Mouse (Mus musculus): ENCODE measurements around the gene Gm1043.

DNA sequence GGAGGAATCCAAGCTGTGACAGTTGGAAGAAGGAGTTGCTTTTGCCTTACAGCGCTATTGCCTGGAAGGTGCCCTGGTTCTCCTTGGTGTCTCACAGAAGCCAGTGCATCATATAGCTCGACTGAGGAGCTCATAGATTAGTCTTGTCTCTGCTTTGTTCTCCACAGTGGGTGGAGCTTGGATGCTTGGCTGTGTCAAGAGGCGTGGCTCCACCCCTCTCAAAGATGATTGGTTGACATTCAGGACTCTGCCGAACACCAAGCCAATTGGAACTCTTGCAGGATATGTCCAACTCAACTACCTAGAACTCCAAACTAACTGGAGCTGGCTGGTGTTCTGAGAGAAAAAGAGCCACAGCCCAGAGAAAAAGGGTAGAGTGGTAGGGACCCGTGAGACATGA, 134.4 kb downstream of the Gm1043 start:
- TF ChIP-seq CTCF (IDR thresholded peaks at IDR 0.05; ENCODE audit: extremely low read depth, insufficient read depth, insufficient read length, insufficient replicate concordance) (no peak), POLR2A (IDR thresholded peaks at IDR 0.05; ENCODE audit: low read depth, low read length) (no peak)
